16 mouse cellular contexts compared by ENCODE assay signal in genomic region chr6:16581801-16582200, GRCm38 (mm10).
"Had no signal": no experiment of that assay in that cellular context is flagged by ENCODE, and none has a peak within 500 bp of the region (broad histone marks: within the 10 kb centered on the region; RNA-seq: fewer than 3 reads in every experiment).

No protein-coding gene starts in this region.

- ATAC-seq: intestine, postnatal 0 days had no signal

- H3K4me1 ChIP-seq: kidney, embryonic 15.5 days; liver, embryonic 13.5 days; midbrain, embryonic 12.5 days; stomach, embryonic 15.5 days had no signal

- H3K4me2 ChIP-seq: kidney, embryonic 15.5 days; liver, embryonic 13.5 days; midbrain, embryonic 12.5 days; stomach, embryonic 15.5 days had no signal

- H3K9ac ChIP-seq: kidney, embryonic 15.5 days; liver, embryonic 13.5 days; midbrain, embryonic 12.5 days; stomach, embryonic 15.5 days had no signal

- H3K9me3 ChIP-seq: kidney, embryonic 15.5 days; liver, embryonic 13.5 days; midbrain, embryonic 12.5 days; stomach, embryonic 15.5 days had no signal

- H3K36me3 ChIP-seq: kidney, embryonic 15.5 days; liver, embryonic 13.5 days; midbrain, embryonic 12.5 days; stomach, embryonic 15.5 days had no signal

- H3K27ac ChIP-seq: kidney, embryonic 15.5 days; left cerebral cortex, adult 2 months; liver, embryonic 13.5 days; midbrain, embryonic 12.5 days; stomach, embryonic 15.5 days had no signal

- H3K4me3 ChIP-seq: kidney, embryonic 15.5 days; left cerebral cortex, adult 2 months; liver, embryonic 13.5 days; midbrain, embryonic 12.5 days; stomach, embryonic 15.5 days had no signal

- DNase-seq: kidney, adult 8-10 months; kidney, postnatal 10 days; kidney, postnatal 36 days; layer of hippocampus, postnatal 36 days; liver, embryonic 13.5 days; lung, adult 2 months; lung, postnatal 14 days; lung, postnatal 4 days; right cerebral cortex, postnatal 25 days; spleen, adult 18-20 months; thymus, postnatal 25 days had no signal

- H3K27me3 ChIP-seq: kidney, embryonic 15.5 days; liver, embryonic 13.5 days; midbrain, embryonic 12.5 days; stomach, embryonic 15.5 days had no signal
